Mouse (Mus musculus) megakaryocyte, embryonic 14.5 days (primary cell): Measurements from ENCODE around the gene Gm20388. TPM values are rescaled to one million over a fixed set of nuclear protein-coding genes. Genes with fewer than 3 reads are reported as not detected.

Source experiments
- H3K27me3 ChIP-seq: replicated peaks from 2 replicates; pipeline ENCODE3; 2012; ENCODE audit warnings: inconsistent platforms
- H3K36me3 ChIP-seq: replicated peaks from 2 replicates; pipeline ENCODE3; 2012; ENCODE audit warnings: low read length, inconsistent platforms, mixed read lengths
- H3K4me1 ChIP-seq: 2 replicates; pipeline ENCODE4 v1.6.1; 2012; ENCODE audit warnings: inconsistent platforms
- H3K4me3 ChIP-seq: replicated peaks from 2 replicates; pipeline ENCODE3; 2012; ENCODE audit warnings: moderate library complexity, mild to moderate bottlenecking, inconsistent platforms
- H3K9me3 ChIP-seq: 2 replicates; pipeline ENCODE4 v1.6.1; 2012; ENCODE audit warnings: inconsistent platforms
- FLI1 ChIP-seq: IDR thresholded peaks from 2 replicates; pipeline ENCODE4 v1.6.1; 2012; ENCODE audit warnings: low read length, inconsistent platforms, mixed read lengths
- GATA1 ChIP-seq: IDR thresholded peaks from 3 replicates; pipeline ENCODE4 v1.6.1; 2012; ENCODE audit warnings: mixed read lengths, low read length, inconsistent platforms, borderline replicate concordance
- polyA plus RNA-seq: library from polyadenylated mRNA; stranded (reverse); fragments of >175 nt; gene quantifications from 2 replicates; pipeline ENCODE4 v1.2.3, GENCODE M21; 2012; ENCODE audit warnings: low replicate concordance; ENCODE audit not compliant: insufficient read depth

Gm20388 gene
- polyA plus RNA-seq, 1 experiment, result 111 TPM

- H3K9me3 ChIP-seq, result no peaks in the 10 kb centered on the region
- H3K4me1 ChIP-seq, result peaks cover 99% of the 10 kb centered on the region
- TF ChIP-seq FLI1 (no peak), GATA1 (no peak)
- no peaks in the 10 kb centered on the region for H3K36me3 ChIP-seq
- H3K27me3 ChIP-seq, result peaks cover 5% of the 10 kb centered on the region
- H3K4me3 ChIP-seq, result peak overlapping the region; percentile 11
These were observed 497.1 kb downstream of the Gm20388 start for GRCm38 (mm10) chr8:120407701-120408240.

DNA sequence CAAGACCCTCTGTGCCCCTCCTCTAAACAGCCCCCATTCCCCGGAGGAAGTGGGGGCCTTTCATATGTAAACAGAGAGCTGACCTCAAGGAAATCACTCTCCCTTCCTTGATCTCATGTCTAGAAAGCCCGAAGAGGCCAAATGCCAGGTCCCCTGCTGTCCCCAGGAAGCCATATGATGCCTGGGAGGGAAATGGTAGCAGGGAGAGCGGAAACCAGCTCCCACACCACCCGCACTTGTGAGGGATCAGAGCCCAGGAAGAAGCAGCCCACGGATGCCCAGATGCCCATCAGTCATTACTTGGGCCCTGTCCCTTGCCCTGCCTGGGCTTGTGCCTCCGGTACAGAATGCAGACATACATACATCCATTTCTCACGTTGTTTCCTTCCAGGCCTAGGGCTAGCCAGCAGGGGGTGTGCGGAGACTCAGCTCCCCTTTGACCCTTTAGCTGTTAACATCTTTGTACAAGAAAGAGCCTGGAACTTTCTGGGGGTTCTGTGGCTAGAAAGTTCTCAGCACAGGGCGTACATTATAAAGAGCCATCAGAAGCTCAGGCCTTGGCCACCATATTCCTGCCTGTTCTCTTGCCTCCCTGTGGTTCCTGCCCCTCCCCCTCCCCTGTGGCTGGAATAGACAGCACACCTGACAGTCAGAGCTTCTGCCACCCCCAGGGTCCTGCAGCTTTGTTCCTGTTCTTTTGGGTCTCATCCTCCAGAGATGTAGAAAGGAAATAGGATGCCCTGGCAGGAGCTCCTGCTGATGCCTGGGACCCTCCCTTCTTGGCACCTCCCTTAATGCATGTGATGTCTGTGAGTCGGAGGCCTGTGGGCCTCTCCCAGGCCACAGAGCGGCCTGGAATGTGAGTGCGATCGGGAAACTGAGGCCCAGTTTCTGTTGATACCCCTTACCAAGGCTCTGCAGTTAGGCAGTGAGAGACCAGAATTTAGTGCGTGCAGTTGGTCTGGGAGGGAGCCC is 497.9 kb downstream of the Gm20388 start:
- Histone ChIP-seq H3K36me3 (no peaks in the 10 kb centered on the region), H3K27me3 (peaks cover 7% of the 10 kb centered on the region), H3K4me1 (peaks cover 99% of the 10 kb centered on the region), H3K4me3 (peak overlapping the region; percentile 20), H3K9me3 (no peaks in the 10 kb centered on the region)
- TF ChIP-seq GATA1, result no peak
- no peak for TF ChIP-seq FLI1

DNA sequence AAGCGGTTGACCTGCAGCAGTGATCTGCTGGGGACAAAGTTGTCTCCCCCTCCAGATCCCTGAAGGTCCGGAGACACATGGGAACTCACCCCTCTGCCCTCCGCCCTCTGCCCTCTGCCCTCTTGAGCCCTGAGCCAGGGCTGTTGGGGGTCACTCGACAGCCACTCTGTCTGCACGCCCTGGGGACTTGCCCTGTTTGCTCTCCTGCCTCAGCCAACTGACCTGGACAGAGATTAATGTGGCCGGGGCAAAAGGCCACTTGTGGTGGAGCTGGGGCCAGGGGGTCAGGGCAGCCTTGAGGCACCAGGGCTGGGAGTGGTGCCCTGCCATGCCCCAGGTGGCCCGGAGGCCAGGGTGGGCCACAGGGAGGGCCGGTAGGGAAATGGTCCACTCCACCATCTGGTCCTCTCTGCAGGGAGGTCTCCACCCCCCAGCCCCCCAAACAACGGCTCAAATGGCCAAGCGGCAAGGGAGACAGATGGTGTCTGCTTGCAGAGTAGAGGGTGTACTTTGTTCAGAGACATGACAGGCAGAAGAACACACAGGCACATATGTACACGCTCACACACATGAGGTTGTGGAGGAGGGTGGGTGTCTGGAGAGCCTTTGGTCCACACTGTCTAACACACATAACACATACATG is 498.9 kb downstream of the Gm20388 start:
- TF ChIP-seq GATA1 (no peak), FLI1 (no peak)
- Histone ChIP-seq H3K36me3 (no peaks in the 10 kb centered on the region), H3K4me1 (peaks cover 99% of the 10 kb centered on the region), H3K27me3 (peaks cover 10% of the 10 kb centered on the region), H3K9me3 (no peaks in the 10 kb centered on the region), H3K4me3 (peak overlapping the region; percentile 25)

DNA sequence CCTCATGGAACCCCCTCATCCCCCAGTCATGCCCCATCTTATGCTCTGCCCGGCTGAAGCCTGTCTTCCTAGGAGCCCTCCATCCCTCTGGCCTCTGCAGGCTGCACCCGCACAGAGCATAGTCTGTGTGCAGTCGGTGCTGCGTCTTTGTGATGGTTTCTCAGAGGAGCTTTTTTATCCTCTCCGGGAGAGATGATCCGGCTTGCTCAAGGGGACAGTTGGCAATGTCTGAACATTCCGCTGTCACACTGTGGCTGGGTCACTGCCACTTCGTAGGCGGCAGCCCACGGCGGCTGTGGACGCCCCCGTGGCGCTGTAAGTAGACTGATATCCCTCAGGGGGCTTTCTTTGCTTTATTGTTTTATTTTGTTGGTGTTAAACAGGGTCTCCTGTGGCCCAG is 500.4 kb downstream of the Gm20388 start:
- Histone ChIP-seq H3K9me3 (no peaks in the 10 kb centered on the region), H3K27me3 (peaks cover 10% of the 10 kb centered on the region), H3K4me3 (no peak overlapping the region), H3K4me1 (peaks cover 97% of the 10 kb centered on the region), H3K36me3 (no peaks in the 10 kb centered on the region)
- TF ChIP-seq GATA1 (no peak), FLI1 (no peak)

- H3K4me1 ChIP-seq, result peaks cover 97% of the 10 kb centered on the region
- H3K4me3 ChIP-seq, result no peak overlapping the region
- H3K9me3 ChIP-seq, result no peaks in the 10 kb centered on the region
- H3K27me3 ChIP-seq, result peaks cover 10% of the 10 kb centered on the region
- no peaks in the 10 kb centered on the region for H3K36me3 ChIP-seq
- TF ChIP-seq GATA1 (no peak), FLI1 (no peak)
These were observed 501.2 kb downstream of the Gm20388 start for GRCm38 (mm10) chr8:120411862-120412261.

- no peaks in the 10 kb centered on the region for H3K36me3 ChIP-seq
- no peak for TF ChIP-seq FLI1
- no peak for TF ChIP-seq GATA1
- peaks cover 97% of the 10 kb centered on the region for H3K4me1 ChIP-seq
- H3K27me3 ChIP-seq, result peaks cover 10% of the 10 kb centered on the region
- no peak overlapping the region for H3K4me3 ChIP-seq
- no peaks in the 10 kb centered on the region for H3K9me3 ChIP-seq
These were observed 501.7 kb downstream of the Gm20388 start for GRCm38 (mm10) chr8:120412357-120412756.

GRCm38 (mm10) chr8:120412911-120413625 is 502.4 kb downstream of the Gm20388 start:
- peaks cover 97% of the 10 kb centered on the region for H3K4me1 ChIP-seq
- H3K27me3 ChIP-seq, result peaks cover 10% of the 10 kb centered on the region
- no peaks in the 10 kb centered on the region for H3K36me3 ChIP-seq
- TF ChIP-seq GATA1 (no peak), FLI1 (no peak)
- H3K9me3 ChIP-seq, result no peaks in the 10 kb centered on the region
- no peak overlapping the region for H3K4me3 ChIP-seq

- no peak for TF ChIP-seq GATA1
- Histone ChIP-seq H3K4me3 (no peak overlapping the region), H3K27me3 (peaks cover 10% of the 10 kb centered on the region), H3K36me3 (no peaks in the 10 kb centered on the region), H3K9me3 (no peaks in the 10 kb centered on the region), H3K4me1 (peaks cover 97% of the 10 kb centered on the region)
These were observed 503.0 kb downstream of the Gm20388 start for GRCm38 (mm10) chr8:120413626-120413988.

DNA sequence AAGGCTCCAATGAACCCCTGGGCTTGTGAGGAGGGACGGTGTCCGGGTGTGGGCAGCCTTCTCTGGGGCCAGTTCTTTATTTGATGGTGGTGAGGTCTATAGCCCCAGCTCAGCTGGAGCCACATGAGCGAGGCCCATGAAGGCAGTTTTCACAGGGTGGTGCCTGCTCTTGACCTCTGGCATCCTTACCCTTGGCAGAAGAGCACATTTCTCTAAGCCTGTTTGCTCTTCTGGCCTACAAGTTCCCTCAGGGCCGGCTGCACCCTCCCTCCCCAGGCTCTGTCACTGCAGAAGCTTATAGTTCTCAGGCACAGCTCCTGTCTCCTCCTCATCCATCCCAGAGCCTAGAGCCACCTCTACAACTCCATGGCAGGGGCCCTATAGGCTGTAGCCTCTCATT is 503.6 kb downstream of the Gm20388 start:
- Histone ChIP-seq H3K36me3 (no peaks in the 10 kb centered on the region), H3K4me3 (no peak overlapping the region), H3K9me3 (no peaks in the 10 kb centered on the region), H3K4me1 (peaks cover 97% of the 10 kb centered on the region), H3K27me3 (peaks cover 10% of the 10 kb centered on the region)
- TF ChIP-seq FLI1, result no peak
- TF ChIP-seq GATA1, result no peak
